Mouse (Mus musculus): ENCODE measurements at regions not wholly inside any gene's neighbourhood (a gene's known extent, or its start where the extent isn't known, plus 50 kb on each side); places are given as distances from the start of the nearest gene placed in this dataset.

DNA sequence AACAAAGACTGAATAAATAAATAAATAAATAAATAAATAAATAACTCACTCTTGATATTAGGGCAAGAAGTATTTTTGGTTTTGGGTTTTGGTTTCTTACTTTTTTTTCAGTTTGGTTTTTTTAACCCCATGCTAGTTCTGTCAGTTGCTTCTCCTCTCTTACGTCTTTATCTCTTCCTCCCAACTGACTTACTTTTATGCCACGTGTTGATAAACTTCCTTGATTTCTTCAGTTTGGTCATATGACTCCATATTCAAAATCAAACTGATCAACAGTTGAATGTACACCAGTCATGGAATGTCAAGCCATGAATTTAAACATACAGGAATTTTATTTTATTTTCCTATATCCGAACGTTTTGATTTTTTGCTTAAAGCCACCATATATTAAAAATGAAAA is 697.5 kb upstream of the Zeb2 start:
- no peaks in the 10 kb centered on the region for H3K9me3 ChIP-seq (ENCODE audit: control insufficient read depth, low read length)
- ATAC-seq (ENCODE audit: low FRiP score, low read depth) (no peak), DNase-seq (ENCODE audit: low spot score) (no peak)
- no peaks in the 10 kb centered on the region for H3K36me3 ChIP-seq (ENCODE audit: control insufficient read depth, insufficient read depth, low read length)
- H3K27ac ChIP-seq (replicated peaks; ENCODE audit: low read depth, low read length): no peak overlapping the region
- no peak overlapping the region for H3K4me2 ChIP-seq (replicated peaks; ENCODE audit: low read depth, low read length, severe bottlenecking)
- no peak for TF ChIP-seq POLR2A (IDR thresholded peaks at IDR 0.05; ENCODE audit: borderline replicate concordance, extremely low read depth, insufficient read depth, insufficient read length)
- no peaks in the 10 kb centered on the region for H3K4me1 ChIP-seq (ENCODE audit: control insufficient read depth, insufficient read depth, low read length)
- 92% methylated on average over 4 of the region's 4 CpGs for WGBS
- no peak overlapping the region for H3K9ac ChIP-seq (ENCODE audit: low read depth, low read length, severe bottlenecking)
- no peaks in the 10 kb centered on the region for H3K27me3 ChIP-seq (ENCODE audit: control insufficient read depth, insufficient read depth, low read length)
- H3K4me3 ChIP-seq (replicated peaks; ENCODE audit: low read length): no peak overlapping the region

GRCm38 (mm10) chr2:45805329-45805728 is 688.1 kb upstream of the Zeb2 start:
- no peaks in the 10 kb centered on the region for H3K4me1 ChIP-seq (ENCODE audit: control insufficient read depth, insufficient read depth, low read length)
- H3K36me3 ChIP-seq (ENCODE audit: control insufficient read depth, insufficient read depth, low read length): no peaks in the 10 kb centered on the region
- ATAC-seq (ENCODE audit: low FRiP score, low read depth): no peak
- WGBS: 58% methylated on average over 2 of the region's 2 CpGs
- no peak for DNase-seq (ENCODE audit: low spot score)
- no peak overlapping the region for H3K9ac ChIP-seq (ENCODE audit: low read depth, low read length, severe bottlenecking)
- no peak overlapping the region for H3K4me2 ChIP-seq (replicated peaks; ENCODE audit: low read depth, low read length, severe bottlenecking)
- H3K27me3 ChIP-seq (ENCODE audit: control insufficient read depth, insufficient read depth, low read length): no peaks in the 10 kb centered on the region
- no peaks in the 10 kb centered on the region for H3K9me3 ChIP-seq (ENCODE audit: control insufficient read depth, low read length)
- no peak overlapping the region for H3K4me3 ChIP-seq (replicated peaks; ENCODE audit: low read length)
- TF ChIP-seq POLR2A (IDR thresholded peaks at IDR 0.05; ENCODE audit: borderline replicate concordance, extremely low read depth, insufficient read depth, insufficient read length): no peak
- H3K27ac ChIP-seq (replicated peaks; ENCODE audit: low read depth, low read length): no peak overlapping the region

DNA sequence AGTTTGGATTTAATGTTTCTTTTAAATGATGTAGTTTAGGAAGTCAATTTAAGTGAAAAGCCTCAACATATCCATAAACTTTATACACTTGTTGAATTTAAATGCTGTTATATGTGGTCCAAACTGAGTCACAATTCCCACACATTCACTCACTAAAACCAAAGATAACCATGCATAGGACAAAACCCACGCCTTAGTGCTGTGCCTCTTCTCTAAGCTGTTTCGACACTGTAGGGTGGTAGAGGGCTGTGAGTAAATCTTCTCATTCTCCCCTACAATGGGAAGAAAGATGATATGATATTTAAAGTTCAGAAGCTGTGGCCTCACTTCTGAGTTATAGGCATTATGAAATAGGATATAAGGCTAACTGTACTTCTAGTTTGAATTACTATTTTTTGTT is 682.9 kb upstream of the Zeb2 start:
- H3K4me1 ChIP-seq (ENCODE audit: control insufficient read depth, insufficient read depth, low read length): no peaks in the 10 kb centered on the region
- WGBS: 72% methylated on average over 2 of the region's 2 CpGs
- TF ChIP-seq POLR2A (IDR thresholded peaks at IDR 0.05; ENCODE audit: borderline replicate concordance, extremely low read depth, insufficient read depth, insufficient read length): no peak

GRCm38 (mm10) chr2:45793561-45793960 is 676.4 kb upstream of the Zeb2 start:
- WGBS: 42% methylated on average over 3 of the region's 3 CpGs
- TF ChIP-seq POLR2A (IDR thresholded peaks at IDR 0.05; ENCODE audit: borderline replicate concordance, extremely low read depth, insufficient read depth, insufficient read length): no peak
- no peaks in the 10 kb centered on the region for H3K9me3 ChIP-seq (ENCODE audit: control insufficient read depth, low read length)
- H3K9ac ChIP-seq (ENCODE audit: low read depth, low read length, severe bottlenecking): no peak overlapping the region
- DNase-seq (ENCODE audit: low spot score): no peak
- no peak overlapping the region for H3K27ac ChIP-seq (replicated peaks; ENCODE audit: low read depth, low read length)
- H3K4me2 ChIP-seq (replicated peaks; ENCODE audit: low read depth, low read length, severe bottlenecking): no peak overlapping the region
- no peaks in the 10 kb centered on the region for H3K36me3 ChIP-seq (ENCODE audit: control insufficient read depth, insufficient read depth, low read length)
- H3K27me3 ChIP-seq (ENCODE audit: control insufficient read depth, insufficient read depth, low read length): no peaks in the 10 kb centered on the region
- ATAC-seq (ENCODE audit: low FRiP score, low read depth): no peak
- no peaks in the 10 kb centered on the region for H3K4me1 ChIP-seq (ENCODE audit: control insufficient read depth, insufficient read depth, low read length)
- no peak overlapping the region for H3K4me3 ChIP-seq (replicated peaks; ENCODE audit: low read length)

More for the DNA sequence above, 682.9 kb upstream of the Zeb2 start:
- DNase-seq (ENCODE audit: low spot score) (no peak), ATAC-seq (ENCODE audit: low FRiP score, low read depth) (no peak)
- no peaks in the 10 kb centered on the region for H3K36me3 ChIP-seq (ENCODE audit: control insufficient read depth, insufficient read depth, low read length)
- no peak overlapping the region for H3K9ac ChIP-seq (ENCODE audit: low read depth, low read length, severe bottlenecking)
- no peak overlapping the region for H3K4me2 ChIP-seq (replicated peaks; ENCODE audit: low read depth, low read length, severe bottlenecking)
- no peaks in the 10 kb centered on the region for H3K27me3 ChIP-seq (ENCODE audit: control insufficient read depth, insufficient read depth, low read length)
- H3K9me3 ChIP-seq (ENCODE audit: control insufficient read depth, low read length): no peaks in the 10 kb centered on the region
- H3K4me3 ChIP-seq (replicated peaks; ENCODE audit: low read length): no peak overlapping the region
- no peak overlapping the region for H3K27ac ChIP-seq (replicated peaks; ENCODE audit: low read depth, low read length)

- H3K4me2 ChIP-seq (replicated peaks; ENCODE audit: low read depth, low read length, severe bottlenecking): no peak overlapping the region
- H3K9me3 ChIP-seq (ENCODE audit: control insufficient read depth, low read length): no peaks in the 10 kb centered on the region
- no peaks in the 10 kb centered on the region for H3K36me3 ChIP-seq (ENCODE audit: control insufficient read depth, insufficient read depth, low read length)
- no peaks in the 10 kb centered on the region for H3K27me3 ChIP-seq (ENCODE audit: control insufficient read depth, insufficient read depth, low read length)
- H3K4me1 ChIP-seq (ENCODE audit: control insufficient read depth, insufficient read depth, low read length): no peaks in the 10 kb centered on the region
- no peak overlapping the region for H3K27ac ChIP-seq (replicated peaks; ENCODE audit: low read depth, low read length)
- H3K4me3 ChIP-seq (replicated peaks; ENCODE audit: low read length): no peak overlapping the region
- TF ChIP-seq POLR2A (IDR thresholded peaks at IDR 0.05; ENCODE audit: borderline replicate concordance, extremely low read depth, insufficient read depth, insufficient read length): no peak
- no peak for DNase-seq (ENCODE audit: low spot score)
- 79% methylated on average over 4 of the region's 4 CpGs for WGBS
- ATAC-seq (ENCODE audit: low FRiP score, low read depth): no peak
- no peak overlapping the region for H3K9ac ChIP-seq (ENCODE audit: low read depth, low read length, severe bottlenecking)
These were observed 672.5 kb upstream of the Zeb2 start for GRCm38 (mm10) chr2:45789739-45790138.

All from limb, embryonic 14.5 days (tissue).